ENCODE assay signal across 14 mouse cellular contexts in the genomic region with DNA sequence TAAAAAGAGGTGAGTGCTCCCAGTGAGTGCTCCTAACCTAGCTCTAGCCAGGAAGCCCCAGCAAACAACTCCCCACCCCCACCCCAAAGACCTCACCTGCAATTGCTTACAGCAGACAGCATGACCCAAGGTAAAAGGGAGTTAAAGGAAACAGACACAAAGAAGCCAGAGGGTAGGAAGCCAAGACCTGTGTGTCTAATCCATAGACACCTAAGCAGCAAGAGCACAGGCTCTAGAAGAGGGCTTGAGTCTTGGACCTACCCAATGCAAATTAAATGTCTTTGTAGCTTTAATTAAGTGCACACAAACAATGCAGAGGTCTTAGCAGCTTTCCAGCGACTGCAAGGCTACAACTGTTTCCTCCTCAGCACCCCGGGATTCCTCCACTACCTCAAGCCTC. TPM values are rescaled to one million over a fixed set of nuclear protein-coding genes. Genes with fewer than 3 reads are reported as not detected.
DNase-seq lines count a peak whose midpoint lies in the region; ATAC-seq and TF ChIP-seq lines count a peak whose summit lies in the region.
"Had no signal": no experiment of that assay in that cellular context is flagged by ENCODE, and none has a peak within 500 bp of the region (broad histone marks: within the 10 kb centered on the region; RNA-seq: fewer than 3 reads in every experiment).

No protein-coding gene starts in this region.

- H3K27ac ChIP-seq in kidney, embryonic 16.5 days (ENCODE audit: low read length): no peak overlapping the region
- H3K27ac ChIP-seq in forebrain, embryonic 16.5 days (ENCODE audit: low read length): no peak overlapping the region
- H3K27ac ChIP-seq in midbrain, embryonic 15.5 days: 0 out of 2 replicates have a peak overlapping the region, but pooled peaks have one; percentile 95

- no peak overlapping the region for H3K4me3 ChIP-seq in kidney, embryonic 16.5 days (ENCODE audit: low read length)
- H3K4me3 ChIP-seq in forebrain, embryonic 16.5 days (replicated peaks; ENCODE audit: low read length): peak overlapping the region; percentile 79
- H3K4me3 ChIP-seq in midbrain, embryonic 15.5 days: peak overlapping the region; percentile 97

- peak overlapping the region; percentile 82 for H3K4me2 ChIP-seq in kidney, embryonic 16.5 days (replicated peaks; ENCODE audit: low read depth, low read length)
- peak overlapping the region; percentile 91 for H3K4me2 ChIP-seq in forebrain, embryonic 16.5 days (ENCODE audit: low read length)
- peak overlapping the region; percentile 80 for H3K4me2 ChIP-seq in midbrain, embryonic 15.5 days

- no peak overlapping the region for H3K9ac ChIP-seq in kidney, embryonic 16.5 days (replicated peaks; ENCODE audit: low read length)
- no peak overlapping the region for H3K9ac ChIP-seq in forebrain, embryonic 16.5 days (replicated peaks; ENCODE audit: low read depth, low read length)
- no peak overlapping the region for H3K9ac ChIP-seq in midbrain, embryonic 15.5 days

- WGBS in kidney, embryonic 16.5 days: 16% methylated on average over 2 of the region's 2 CpGs
- WGBS in forebrain, embryonic 16.5 days: 0% methylated on average over 2 of the region's 2 CpGs
- WGBS in midbrain, embryonic 15.5 days: 7% methylated on average over 2 of the region's 2 CpGs

- no peaks in the 10 kb centered on the region for H3K36me3 ChIP-seq in kidney, embryonic 16.5 days (ENCODE audit: insufficient read depth, low read length)
- no peaks in the 10 kb centered on the region for H3K36me3 ChIP-seq in forebrain, embryonic 16.5 days (ENCODE audit: control insufficient read depth, insufficient read depth)
- H3K36me3 ChIP-seq in midbrain, embryonic 15.5 days (replicated peaks): no peaks in the 10 kb centered on the region

- no peaks in the 10 kb centered on the region for H3K9me3 ChIP-seq in kidney, embryonic 16.5 days (ENCODE audit: low read length)
- no peaks in the 10 kb centered on the region for H3K9me3 ChIP-seq in forebrain, embryonic 16.5 days (ENCODE audit: control insufficient read depth, low read length)
- H3K9me3 ChIP-seq in midbrain, embryonic 15.5 days: no peaks in the 10 kb centered on the region
- H3K9me3 ChIP-seq: G1E had no signal

- DNase-seq in kidney, postnatal 14 days: no peak
- DNase-seq in brain, embryonic 14.5 days (ENCODE audit: low read depth): peak; percentile 27
- no peak for DNase-seq in embryo, embryonic 10 days (ENCODE audit: low spot score)
- no peak for DNase-seq in embryo, embryonic 11 days
- DNase-seq in urinary bladder, adult 18-20 months (ENCODE audit: low spot score in 2 of 2): no peak
- DNase-seq: adrenal gland, postnatal 14 days; cerebellum, postnatal 36 days; gastrocnemius, postnatal 10 days; kidney, adult 11 months; thymus, postnatal 25 days had no signal

- TF ChIP-seq CTCF in brain, embryonic 14.5 days (IDR thresholded peaks at IDR 0.05; ENCODE audit: borderline replicate concordance, extremely low read depth, insufficient read depth, insufficient read length): no peak

- peaks cover 39% of the 10 kb centered on the region for H3K4me1 ChIP-seq in kidney, embryonic 16.5 days (ENCODE audit: insufficient read depth, low read length)
- peaks cover 21% of the 10 kb centered on the region for H3K4me1 ChIP-seq in forebrain, embryonic 16.5 days (replicated peaks; ENCODE audit: control insufficient read depth, insufficient read depth, low read length)
- H3K4me1 ChIP-seq in midbrain, embryonic 15.5 days: peaks cover 30% of the 10 kb centered on the region

- ATAC-seq in kidney, embryonic 16.5 days (ENCODE audit: low FRiP score, low TSS enrichment): no peak
- no peak for ATAC-seq in forebrain, embryonic 16.5 days
- no peak for ATAC-seq in midbrain, embryonic 15.5 days (replicated peaks)

- no peaks in the 10 kb centered on the region for H3K27me3 ChIP-seq in kidney, embryonic 16.5 days (ENCODE audit: insufficient read depth, low read length)
- H3K27me3 ChIP-seq in forebrain, embryonic 16.5 days (replicated peaks; ENCODE audit: control insufficient read depth, insufficient read depth, low read length): no peaks in the 10 kb centered on the region
- no peaks in the 10 kb centered on the region for H3K27me3 ChIP-seq in midbrain, embryonic 15.5 days (replicated peaks)

- no peak for TF ChIP-seq POLR2A in brain, embryonic 14.5 days (IDR thresholded peaks at IDR 0.05; ENCODE audit: borderline replicate concordance, extremely low read depth, insufficient read depth, insufficient read length, poor library complexity, severe bottlenecking)

RNA-seq across cellular contexts. Expression of a gene that starts 2.2 kb away (rescaled TPM):
- 6.7 and 6.9 TPM in 2 replicates for polyA plus RNA-seq in kidney, embryonic 16.5 days (2015; fragmentation: Nextera tagmentation; extraction: Ambion mirVana)
- 41.2 and 44.9 TPM in 2 replicates for polyA plus RNA-seq in brain, embryonic 14.5 days (2012; rRNA removed)
- polyA plus RNA-seq in forebrain, embryonic 16.5 days (2015; fragmentation: Nextera tagmentation; extraction: Ambion mirVana): 30.1 and 32.9 TPM in 2 replicates
- 43.4 and 43.8 TPM in 2 replicates for polyA plus RNA-seq in midbrain, embryonic 15.5 days (2015; fragmentation: Nextera tagmentation; extraction: Ambion mirVana)
